Mouse (Mus musculus) c-Kit-negative CD71-positive TER-119-positive erythroid progenitor cells, embryonic 14.5 days (primary cell): ENCODE results near the gene Fut7.
"Not testable (repeated sequence)": the region's sequence is repeated elsewhere in the genome, so short reads cannot be mapped to it uniquely, and the experiment has no call there.

Experiments used
- DNase-seq: peaks from one replicate; pipeline ENCODE4 v3.0.0-alpha.2; 2013; ENCODE audit warnings: low read depth, low spot score

Fut7 gene

DNA sequence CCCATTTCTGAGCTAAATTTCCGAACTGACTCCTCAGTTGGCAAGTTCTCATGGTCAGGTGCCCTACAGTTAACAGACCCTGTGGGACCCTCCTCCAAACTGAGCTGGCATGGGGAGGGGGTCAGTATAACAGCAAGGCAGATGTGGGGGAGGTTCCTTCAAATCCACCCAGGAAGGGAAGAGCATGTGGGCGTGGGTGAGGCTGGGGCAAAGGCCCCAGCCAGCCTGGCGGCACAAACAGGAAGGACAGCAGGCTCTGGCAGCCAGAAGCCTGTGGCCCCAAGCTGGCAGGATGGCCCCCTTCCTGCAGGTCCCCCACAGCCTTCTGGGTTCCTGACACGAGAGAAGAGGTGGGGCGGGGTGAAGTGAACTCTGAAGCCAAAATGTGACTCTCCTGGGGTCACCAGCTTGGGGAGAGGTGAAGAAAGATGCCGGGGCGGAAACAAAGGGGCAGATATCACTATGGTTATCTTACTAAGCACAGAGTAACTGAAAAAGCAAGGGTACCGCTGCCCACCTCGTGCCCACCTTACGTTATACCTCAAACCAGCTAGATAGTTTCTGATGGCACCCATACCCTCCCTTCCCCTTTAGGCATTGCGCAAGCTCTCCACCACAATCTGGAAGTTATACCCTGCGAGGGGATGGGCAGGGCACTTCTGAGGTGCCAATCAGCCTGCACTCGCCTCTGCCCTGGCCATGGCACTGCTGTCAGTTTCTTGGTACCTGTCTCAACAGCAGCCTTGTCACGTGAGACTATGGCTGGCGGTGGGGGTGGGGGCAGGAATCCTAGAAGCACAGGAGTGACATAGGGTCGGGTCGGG lies at the start of gene Fut7:
TSS of gene Fut7 (plus strand) at position 681 of the 824 bp plus-strand sequence.
- no peak for DNase-seq

DNA sequence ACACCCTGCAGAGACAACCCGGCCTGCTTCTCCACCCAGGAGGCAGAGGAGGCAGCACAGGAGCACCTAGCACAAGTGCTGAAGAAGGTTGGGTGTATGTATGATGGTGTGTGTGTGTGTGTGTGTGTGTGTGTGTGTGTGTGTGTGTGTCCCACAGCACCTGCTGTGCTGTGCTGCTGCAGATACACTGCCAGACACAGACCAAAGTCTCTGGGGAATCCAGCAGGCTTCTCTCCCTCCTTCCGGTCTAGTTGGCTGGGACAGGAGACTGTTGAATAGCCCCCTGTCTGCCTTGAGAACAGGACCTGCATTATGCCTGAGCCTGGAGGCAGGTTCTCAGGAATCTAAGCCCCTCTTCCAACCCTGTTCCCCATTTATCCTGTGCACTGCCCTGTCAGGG lies 49.6 kb upstream of the Fut7 start:
- DNase-seq: no peak

DNA sequence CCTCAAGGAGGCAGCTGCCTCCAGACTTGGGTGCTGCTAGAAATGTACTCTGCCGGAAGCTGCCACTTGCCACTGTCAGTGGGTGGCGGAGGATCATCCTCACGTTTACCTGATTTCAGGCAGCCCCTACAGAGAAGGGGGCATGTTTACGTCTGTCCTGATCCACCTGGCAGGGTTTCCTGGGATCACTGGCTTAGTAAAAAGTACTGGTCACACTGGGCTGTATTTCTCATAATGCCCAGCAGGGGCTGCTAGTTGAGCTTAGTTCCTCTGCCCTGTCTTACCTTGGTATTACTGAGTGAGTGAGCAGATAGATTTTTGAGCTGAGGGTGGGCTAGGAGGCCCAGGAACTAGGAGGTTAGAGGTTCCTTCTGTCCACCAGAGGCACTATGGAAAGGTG lies 46.5 kb upstream of the Fut7 start:
- no peak for DNase-seq

DNA sequence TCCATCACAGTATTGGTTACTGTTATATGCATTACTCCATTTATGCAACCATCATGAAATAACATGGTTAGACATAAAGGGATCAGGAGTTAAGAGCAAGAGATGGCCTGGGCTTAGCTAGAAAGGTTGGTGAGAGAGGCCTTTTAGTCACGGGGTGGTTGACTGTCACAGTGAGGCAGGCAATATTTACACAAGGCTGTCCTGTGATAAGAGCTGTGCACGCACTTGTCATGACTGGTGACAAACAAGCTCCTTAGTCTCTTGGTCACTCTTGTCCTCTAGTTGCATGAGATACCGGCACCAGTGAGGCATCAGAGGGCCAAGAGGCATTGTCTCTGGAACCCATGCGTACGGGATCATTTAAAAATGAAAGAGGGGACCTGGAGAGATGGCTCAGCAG lies 38.6 kb upstream of the Fut7 start:
- no peak for DNase-seq

DNA sequence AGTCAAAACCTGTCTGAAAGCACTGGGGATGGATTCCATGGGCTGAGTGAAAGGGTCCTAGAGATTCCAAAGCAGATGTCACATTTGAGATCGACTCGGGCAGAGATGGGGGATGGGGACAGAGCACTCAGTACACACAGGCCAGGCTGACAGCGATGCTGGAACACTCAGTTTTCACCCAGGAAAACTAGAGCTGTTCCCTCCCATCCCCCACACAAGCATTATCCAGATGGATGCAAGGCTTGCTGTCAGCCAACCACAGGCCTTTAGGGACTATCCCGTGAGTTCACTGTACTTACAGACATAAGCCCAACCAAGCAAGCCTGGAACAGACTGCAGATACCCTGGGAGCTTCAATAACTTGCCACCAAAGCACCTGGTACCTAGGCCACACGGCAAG lies 31.8 kb upstream of the Fut7 start:
- DNase-seq: no peak

DNA sequence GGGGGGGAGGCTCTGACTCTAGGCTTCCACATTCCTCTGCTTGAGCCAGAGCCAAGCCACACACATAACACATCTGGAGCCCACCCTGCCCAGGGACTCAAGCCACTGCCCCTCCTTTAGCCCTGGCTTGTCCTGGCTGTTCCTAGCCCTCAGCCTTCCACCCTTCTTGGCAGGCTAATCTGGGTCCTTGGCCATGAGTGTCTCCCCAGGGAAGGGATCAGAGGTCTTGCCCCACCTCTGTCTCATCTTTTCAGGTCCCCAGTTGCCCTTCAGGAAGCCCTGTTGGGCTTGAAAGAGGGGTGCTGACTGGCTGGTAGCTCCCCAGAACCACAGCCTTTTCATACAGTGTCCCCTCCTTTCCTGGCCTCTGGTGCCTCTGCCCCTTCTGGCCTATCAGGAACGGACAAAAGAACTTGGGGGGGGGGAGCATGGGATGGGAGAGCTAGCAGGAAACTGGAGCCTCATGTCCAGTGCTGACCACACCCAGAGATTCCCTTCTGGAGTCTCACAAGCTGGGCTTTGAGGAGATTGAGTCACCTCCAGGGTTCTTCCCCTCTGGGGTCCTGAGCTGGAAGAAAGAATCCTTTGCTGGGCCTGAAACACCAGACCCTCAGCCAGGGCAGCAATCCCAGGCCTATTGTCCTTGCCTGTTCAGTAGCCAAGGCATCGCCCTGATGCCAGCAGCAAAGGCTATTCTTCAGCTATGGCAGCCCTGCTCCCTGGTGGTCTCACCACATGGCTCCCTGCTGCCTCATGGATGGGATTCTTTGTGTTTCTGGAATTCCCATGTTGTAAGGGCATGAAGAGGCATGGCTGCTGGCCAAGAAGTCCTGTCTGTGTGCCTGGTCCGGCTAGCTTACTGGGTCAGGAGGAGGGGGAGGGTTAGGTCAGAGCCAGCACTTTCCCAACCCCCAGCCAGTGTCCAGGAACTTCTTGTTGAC lies 28.5 kb upstream of the Fut7 start:
- DNase-seq: no peak

DNA sequence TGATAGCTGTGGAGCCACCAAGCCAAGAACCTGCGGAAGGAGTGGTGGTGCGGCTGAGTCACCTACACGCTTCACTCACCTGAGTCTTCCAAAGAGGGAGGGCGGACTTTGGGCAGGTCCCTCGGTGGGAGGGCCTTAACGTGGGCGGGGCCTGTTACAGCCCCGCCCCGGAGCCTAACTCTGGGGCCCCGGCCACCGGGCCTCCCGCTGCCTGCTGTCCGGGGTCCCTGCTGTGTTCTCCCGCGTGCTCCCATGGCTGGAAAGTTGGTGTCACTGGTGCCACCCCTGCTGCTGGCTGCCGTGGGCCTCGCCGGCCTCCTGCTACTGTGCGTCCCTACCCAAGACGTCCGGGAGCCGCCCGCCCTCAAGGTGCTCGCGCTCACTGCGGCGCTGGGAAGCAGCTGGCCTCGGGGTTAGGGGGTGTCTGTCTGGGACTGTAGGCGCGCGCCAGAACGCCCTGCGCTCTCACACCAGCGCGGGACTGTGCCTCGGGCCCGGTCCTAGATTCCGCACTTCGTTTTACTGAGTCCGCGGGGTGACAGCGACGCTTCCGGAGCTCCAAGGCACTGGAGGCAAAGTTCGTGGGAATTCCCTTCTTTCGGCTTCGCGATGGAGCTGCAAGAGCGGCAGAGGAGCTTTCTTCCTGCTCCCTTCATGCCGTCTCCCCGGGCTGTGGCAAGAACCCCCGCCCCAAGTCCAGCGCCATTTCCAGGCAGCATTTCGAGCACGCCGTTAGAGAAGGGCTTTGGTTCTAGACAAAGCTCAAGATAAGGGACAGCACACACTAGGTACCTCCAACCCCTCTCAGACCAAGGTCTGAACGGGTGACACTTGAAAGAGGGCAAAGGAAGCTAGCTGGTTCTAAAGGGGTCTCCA lies 27.1 kb upstream of the Fut7 start, which contains the start of gene Entpd2:
TSS of gene Entpd2 (plus strand) at position 154 of the 876 bp plus-strand sequence.
- no peak for DNase-seq

DNA sequence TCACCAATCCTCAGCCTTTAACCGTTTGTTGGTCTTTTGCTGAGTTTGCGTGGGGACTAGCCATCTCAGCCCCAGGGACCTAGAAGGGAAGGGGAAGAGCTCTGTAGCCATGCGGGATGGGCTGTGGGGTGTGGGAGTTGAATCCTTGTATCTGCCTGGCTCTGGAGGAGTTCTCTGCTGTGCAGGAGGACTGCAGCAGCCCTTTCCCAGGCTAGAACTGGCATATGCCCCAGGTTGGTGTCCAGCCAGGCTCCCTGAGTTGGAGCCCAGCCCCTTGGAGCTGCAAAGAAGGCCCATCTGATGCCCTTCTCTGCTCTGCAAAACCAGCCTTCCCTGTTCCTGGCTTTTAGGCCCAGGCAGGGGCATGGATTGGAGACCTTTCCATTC lies 26.5 kb upstream of the Fut7 start:
- DNase-seq: no peak

DNA sequence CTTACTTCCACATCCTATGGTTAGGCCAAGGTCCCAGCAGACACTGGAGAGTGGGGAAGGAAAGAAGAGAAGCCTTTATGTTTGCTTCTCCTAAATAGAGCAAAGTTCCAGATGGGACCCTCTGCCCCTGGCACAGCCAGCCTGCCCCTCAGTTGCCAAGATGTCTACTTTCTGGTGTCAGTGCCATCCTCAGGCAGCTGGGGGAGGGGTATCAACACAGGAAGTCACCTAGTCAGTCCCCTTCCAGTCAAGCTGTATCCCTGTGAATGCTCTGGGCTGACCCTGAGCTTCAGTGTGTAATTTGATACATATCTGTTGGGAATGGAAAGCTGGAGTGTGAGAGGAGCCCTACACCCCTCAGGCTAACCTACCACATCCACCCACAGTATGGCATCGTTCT lies 26.1 kb upstream of the Fut7 start:
- no peak for DNase-seq

DNA sequence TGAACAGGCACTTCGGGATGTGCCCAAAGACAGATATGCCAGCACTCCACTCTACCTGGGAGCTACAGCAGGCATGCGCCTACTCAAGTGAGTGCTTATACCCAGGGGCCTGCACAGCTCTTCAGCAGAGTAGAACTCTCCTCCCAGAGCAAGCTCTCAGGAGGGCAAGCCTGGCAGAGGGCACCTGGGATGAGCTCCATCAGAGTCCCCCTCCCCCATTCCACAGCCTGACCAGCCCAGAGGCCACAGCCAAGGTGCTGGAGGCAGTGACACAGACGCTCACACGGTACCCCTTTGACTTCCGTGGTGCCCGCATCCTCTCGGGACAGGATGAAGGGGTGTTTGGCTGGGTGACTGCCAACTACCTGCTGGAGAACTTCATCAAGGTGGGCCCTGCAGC lies 25.0 kb upstream of the Fut7 start:
- DNase-seq: no peak

DNA sequence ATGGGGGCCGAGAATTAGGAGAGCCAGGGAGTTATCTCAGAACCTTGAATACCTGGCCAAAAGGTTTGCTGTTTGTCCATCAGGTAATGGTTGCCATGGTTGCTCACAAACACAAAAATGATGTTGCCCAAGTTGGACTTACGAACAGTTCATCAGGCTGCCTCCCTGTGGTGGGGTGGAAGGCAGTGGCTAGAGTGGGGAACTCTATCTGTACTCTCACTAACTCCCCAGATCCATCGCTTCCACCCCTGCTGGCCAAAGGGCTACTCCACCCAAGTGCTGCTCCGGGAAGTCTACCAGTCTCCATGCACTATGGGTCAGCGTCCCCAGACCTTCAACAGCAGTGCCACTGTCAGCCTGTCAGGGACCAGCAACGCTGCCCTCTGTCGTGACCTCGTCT lies 24.0 kb upstream of the Fut7 start, which contains the start of gene Npdc1:
TSS of gene Npdc1 (plus strand) at position 301 of the 400 bp plus-strand sequence.
- no peak for DNase-seq

DNA sequence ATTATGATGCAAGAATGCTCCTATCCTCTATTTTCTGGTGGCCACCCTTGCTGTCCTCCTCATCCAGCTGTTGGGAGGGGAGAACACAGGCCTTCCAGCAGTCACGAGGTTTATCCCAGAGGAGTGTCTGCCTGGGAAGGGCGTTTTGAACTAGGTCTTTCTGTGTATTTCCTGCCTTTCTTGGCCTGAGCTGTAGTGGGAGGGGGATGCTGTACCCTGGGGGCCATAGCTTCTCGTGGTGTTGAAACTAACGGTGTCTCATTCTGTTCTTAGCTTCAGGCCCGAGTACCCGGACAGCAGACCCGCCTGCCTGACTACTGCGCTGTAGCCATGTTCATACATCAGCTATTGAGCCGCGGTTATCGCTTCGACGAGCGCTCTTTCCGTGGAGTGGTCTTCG lies 22.8 kb upstream of the Fut7 start:
- no peak for DNase-seq

DNA sequence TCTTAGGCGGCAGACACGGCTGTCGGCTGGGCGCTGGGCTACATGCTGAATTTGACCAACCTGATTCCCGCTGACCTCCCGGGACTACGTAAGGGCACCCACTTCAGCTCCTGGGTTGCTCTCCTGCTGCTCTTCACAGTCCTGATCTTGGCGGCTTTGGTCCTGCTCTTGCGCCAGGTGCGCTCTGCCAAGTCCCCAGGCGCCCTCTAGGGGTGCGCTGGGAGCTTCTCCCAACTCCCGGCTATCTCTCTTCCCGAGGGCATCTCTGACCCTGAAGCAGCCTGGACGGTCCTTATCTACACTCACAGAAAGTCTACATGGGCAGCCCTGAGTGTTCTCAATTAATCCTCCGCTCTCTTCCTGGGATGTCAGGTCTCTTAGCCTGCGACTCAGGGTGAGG lies 22.3 kb upstream of the Fut7 start:
- DNase-seq: no peak

DNA sequence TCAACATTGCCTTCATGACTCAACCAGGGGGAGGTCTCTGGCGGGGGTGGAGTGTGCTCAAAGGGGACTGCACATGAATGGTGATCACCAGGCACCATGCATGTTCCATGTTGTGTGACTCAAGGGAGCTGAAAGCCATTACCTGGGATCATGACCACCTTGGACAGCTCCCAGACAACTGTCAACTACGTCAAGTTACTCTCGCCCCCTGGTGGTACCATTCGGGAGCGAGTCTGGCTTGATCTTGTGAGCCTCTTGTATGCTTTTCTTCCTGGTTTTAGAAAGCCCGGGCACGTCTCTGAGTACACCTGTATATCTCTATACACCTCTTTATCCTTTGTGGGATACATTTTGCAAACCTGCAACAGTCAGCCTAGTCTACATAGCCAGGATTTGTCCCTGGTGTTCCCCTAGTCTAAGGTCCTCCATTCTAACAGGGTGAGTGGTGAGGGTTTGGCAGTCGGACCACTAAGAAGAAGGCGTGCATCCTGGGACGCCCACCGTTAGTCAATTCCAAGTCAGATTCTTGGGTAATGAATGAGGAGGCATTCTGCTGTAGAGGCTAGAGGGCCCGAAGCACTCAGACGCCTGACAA lies 20.6 kb upstream of the Fut7 start:
- DNase-seq: peak; percentile 30

DNA sequence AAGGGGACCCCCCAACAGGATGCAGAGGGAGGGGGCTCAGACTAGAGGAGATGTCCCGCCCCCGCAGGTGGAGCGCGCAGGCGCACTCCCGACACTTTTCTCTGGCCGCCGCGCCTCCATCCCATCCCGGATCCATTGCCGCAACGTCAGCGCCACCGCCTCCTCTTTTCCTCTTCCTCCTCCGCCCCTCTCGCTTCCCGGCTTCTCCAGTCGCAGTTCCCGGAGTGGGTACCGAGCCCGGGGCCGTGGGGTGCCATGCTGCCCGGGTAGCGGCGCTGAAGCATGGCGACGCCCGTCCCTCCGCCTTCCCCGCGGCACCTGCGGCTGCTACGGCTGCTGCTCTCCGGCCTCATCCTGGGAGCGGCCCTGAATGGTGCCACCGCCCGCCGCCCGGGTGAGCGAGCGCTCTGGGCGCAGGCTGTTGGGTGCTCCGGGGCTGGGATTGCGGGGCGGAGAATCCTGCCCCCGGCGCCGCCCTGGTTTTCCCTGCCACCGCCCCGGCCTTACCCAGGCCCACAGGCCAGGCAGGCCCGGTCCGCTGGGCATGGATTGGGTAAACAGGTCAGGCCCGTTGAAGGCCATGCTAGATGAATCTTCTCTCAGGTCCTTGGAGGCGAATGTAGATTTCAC lies 20.0 kb upstream of the Fut7 start:
- DNase-seq: no peak

DNA sequence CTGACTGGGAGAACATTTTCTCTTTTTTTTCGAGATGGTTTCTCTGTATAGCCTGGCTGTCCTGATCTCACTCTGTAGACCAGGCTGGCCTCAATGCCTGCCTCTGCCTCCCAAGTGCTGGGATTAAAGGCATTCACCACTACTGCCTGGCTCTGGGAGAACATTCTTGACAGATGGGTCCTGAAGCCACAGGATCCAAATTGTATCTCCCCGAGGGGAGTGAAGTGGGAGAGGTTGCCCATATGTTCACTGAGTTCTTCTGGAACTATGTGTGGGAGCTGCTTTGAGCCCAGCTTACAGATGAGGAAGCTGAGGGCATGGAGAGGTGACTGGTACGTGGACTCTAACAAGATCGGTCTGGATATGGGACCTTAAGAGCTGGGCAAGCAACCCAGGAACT lies 19.1 kb upstream of the Fut7 start:
- no peak for DNase-seq

DNA sequence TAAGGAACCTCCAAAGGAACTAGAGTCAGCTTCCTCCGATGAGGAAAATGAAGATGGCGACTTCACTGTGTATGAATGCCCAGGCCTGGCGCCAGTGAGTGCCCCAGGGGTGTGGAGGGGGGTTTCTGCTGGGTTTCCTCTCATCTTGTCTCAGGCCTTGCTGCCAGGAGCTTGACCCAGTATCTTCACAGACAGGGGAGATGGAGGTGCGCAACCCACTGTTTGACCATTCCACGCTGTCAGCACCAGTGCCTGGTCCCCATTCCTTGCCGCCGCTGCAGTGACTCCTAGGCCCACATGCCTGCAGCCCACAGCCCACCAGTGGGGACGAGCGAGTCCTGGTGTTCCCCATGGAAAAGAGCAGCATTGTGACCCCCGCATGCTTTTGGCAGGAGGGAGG lies 14.2 kb upstream of the Fut7 start:
- DNase-seq: no peak

DNA sequence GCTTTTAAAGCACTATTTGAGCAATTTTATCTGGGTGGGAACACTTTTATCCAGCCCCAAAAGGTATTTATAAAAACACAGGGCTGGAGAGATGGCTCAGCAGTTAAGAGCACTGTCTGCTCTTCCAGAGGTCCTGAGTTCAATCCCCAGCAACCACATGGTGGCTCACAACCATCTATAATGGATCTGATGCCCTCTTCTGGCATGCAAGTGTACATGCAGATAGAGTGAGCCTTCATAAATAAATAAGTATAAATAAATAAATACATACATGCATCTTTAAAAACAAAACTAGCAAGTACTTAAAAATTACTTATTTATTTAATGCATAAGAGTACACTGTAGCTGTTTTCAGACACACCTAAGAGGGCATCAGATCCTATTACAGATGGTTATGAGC lies 9.6 kb upstream of the Fut7 start:
- not testable (repeated sequence) for DNase-seq

DNA sequence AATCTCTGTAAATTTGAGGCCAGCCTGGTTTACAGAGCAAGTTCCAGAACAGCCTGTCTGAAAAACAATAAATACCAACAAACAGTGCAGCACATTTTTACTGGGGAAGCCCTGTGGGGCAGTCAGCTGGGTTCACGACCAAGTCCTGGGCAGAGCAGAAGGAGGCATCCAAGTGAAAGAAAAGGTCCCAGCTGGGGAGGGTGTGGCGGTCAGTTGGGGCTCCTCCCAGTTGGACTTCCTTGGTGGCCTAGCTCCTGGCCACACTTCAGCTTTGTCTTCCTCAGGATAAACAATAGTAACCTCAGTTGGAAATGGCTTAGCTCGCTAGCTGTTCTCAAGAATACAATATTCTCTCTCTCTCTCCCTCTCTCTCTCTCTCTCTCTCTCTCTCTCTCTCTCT lies 5.6 kb upstream of the Fut7 start:
- no peak for DNase-seq

DNA sequence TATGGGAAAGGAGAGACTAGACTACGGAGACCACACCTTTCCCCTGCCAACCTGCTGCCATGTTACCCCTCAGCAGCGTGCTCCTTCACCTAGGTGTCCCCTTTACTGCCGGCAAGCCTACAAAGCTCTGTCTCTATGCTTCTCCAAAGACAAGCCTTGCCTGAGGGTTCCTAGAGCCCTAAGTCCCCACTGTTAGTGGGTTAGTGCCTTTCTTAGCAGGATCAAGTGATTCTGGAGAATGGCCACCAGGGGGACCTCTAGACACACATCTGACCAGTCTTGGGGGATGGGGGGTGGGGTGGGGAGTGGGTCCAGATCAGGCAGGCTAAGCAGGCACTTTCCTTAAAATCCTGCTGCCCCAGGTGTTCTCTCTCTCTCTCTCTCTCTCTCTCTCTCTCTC lies 1.2 kb upstream of the Fut7 start:
- no peak for DNase-seq

DNA sequence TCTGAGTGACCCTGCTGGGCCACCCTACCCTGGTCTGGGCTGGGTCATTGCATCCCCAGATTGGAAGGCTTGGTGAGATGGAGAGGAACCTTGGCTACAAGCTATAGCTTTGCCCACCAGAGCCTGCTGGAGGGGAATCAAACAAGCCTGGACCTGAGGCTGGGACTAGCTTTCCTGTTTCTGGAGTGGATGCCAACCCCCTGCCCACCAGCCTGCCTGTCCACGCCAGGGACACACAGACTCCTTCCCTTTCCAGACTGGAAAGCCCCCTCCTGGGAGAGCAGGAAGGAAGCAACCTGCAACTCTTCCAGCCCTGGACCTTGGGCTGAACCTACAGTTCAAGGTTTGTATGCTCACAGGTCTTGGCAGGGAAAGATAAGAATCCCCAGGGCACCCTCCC lies 559 bp downstream of the Fut7 start:
- DNase-seq: no peak
